Mouse (Mus musculus): Measurements from ENCODE around the gene Ly6g6f. TPM values are rescaled to one million over a fixed set of nuclear protein-coding genes. Genes with fewer than 3 reads are reported as not detected.
"Not testable (repeated sequence)": the region's sequence is repeated elsewhere in the genome, so short reads cannot be mapped to it uniquely, and the experiment has no call there.

Ly6g6f gene
- polyA plus RNA-seq, 1 experiment from 2014 or later: 0.36 TPM

- H3K36me3 ChIP-seq (replicated peaks; ENCODE audit: control insufficient read depth, insufficient read depth, low read depth, low read length): peaks cover 4% of the 10 kb centered on the region; the same call in 1 of the 2 replicates
- DNase-seq (ENCODE audit: low spot score) (no peak), ATAC-seq (replicated peaks; ENCODE audit: insufficient number of reproducible peaks, low FRiP score, low TSS enrichment, low read depth) (no peak)
- H3K9me3 ChIP-seq (replicated peaks; ENCODE audit: control insufficient read depth, low read length): no peaks in the 10 kb centered on the region
- H3K27me3 ChIP-seq (ENCODE audit: control insufficient read depth, insufficient read depth, low read length): no peaks in the 10 kb centered on the region
- H3K9ac ChIP-seq (replicated peaks; ENCODE audit: low read length): peak overlapping the region; percentile 77; the same call in 1 of the 2 replicates
- no peak overlapping the region for H3K27ac ChIP-seq (replicated peaks; ENCODE audit: low read depth, low read length)
- WGBS: 66% methylated on average over 13 of the region's 13 CpGs
- peaks cover 5% of the 10 kb centered on the region; the same call in 1 of the 2 replicates for H3K4me1 ChIP-seq (ENCODE audit: control insufficient read depth, insufficient read depth, low read length)
- peak overlapping the region; percentile 50 for H3K4me3 ChIP-seq (ENCODE audit: low read depth, low read length)
- peak overlapping the region; percentile 64 for H3K4me2 ChIP-seq (ENCODE audit: low read depth, low read length)
These were observed 41.6 kb upstream of the Ly6g6f start for GRCm38 (mm10) chr17:35127017-35127416.

GRCm38 (mm10) chr17:35126206-35126611 lies 40.8 kb upstream of the Ly6g6f start, which contains the start of gene D17H6S53E:
Gene D17H6S53E, plus strand, starts transcription at chr17:35126373.
- 0 out of 2 replicates have a peak within 1 kb of the TSS, but pooled peaks have one; percentile 4 for H3K27ac ChIP-seq (replicated peaks; ENCODE audit: low read depth, low read length)
- H3K4me2 ChIP-seq (ENCODE audit: low read depth, low read length): peak within 1 kb of the TSS; percentile 64
- peak; percentile 45 for ATAC-seq (replicated peaks; ENCODE audit: insufficient number of reproducible peaks, low FRiP score, low TSS enrichment, low read depth)
- H3K4me1 ChIP-seq (ENCODE audit: control insufficient read depth, insufficient read depth, low read length): peaks cover 5% of the 10 kb centered on the region; the same call in 1 of the 2 replicates
- peak; percentile 80 for DNase-seq (ENCODE audit: low spot score)
- peaks cover 4% of the 10 kb centered on the region; the same call in 1 of the 2 replicates for H3K36me3 ChIP-seq (replicated peaks; ENCODE audit: control insufficient read depth, insufficient read depth, low read depth, low read length)
- peak within 1 kb of the TSS; percentile 50 for H3K4me3 ChIP-seq (ENCODE audit: low read depth, low read length)
- H3K9me3 ChIP-seq (replicated peaks; ENCODE audit: control insufficient read depth, low read length): no peaks in the 10 kb centered on the region
- peak within 1 kb of the TSS; percentile 77 for H3K9ac ChIP-seq (replicated peaks; ENCODE audit: low read length)
- H3K27me3 ChIP-seq (ENCODE audit: control insufficient read depth, insufficient read depth, low read length): no peaks in the 10 kb centered on the region
- under 1% methylated on average over 31 of the region's 36 CpGs for WGBS

GRCm38 (mm10) chr17:35125578-35125977 lies 40.2 kb upstream of the Ly6g6f start:
- WGBS: 25% methylated on average over 6 of the region's 6 CpGs
- DNase-seq (ENCODE audit: low spot score): no peak
- Histone ChIP-seq H3K9ac (replicated peaks; ENCODE audit: low read length) (peak overlapping the region; percentile 77), H3K27ac (replicated peaks; ENCODE audit: low read depth, low read length) (no peak overlapping the region), H3K36me3 (replicated peaks; ENCODE audit: control insufficient read depth, insufficient read depth, low read depth, low read length) (peaks cover 4% of the 10 kb centered on the region; the same call in 1 of the 2 replicates), H3K4me2 (ENCODE audit: low read depth, low read length) (peak overlapping the region; percentile 64), H3K9me3 (replicated peaks; ENCODE audit: control insufficient read depth, low read length) (no peaks in the 10 kb centered on the region), H3K27me3 (ENCODE audit: control insufficient read depth, insufficient read depth, low read length) (no peaks in the 10 kb centered on the region), H3K4me1 (ENCODE audit: control insufficient read depth, insufficient read depth, low read length) (peaks cover 5% of the 10 kb centered on the region; the same call in 1 of the 2 replicates), H3K4me3 (ENCODE audit: low read depth, low read length) (peak overlapping the region; percentile 50)
- ATAC-seq (replicated peaks; ENCODE audit: insufficient number of reproducible peaks, low FRiP score, low TSS enrichment, low read depth): no peak

- Histone ChIP-seq H3K9ac (replicated peaks; ENCODE audit: low read length) (no peak overlapping the region), H3K27ac (replicated peaks; ENCODE audit: low read depth, low read length) (no peak overlapping the region), H3K4me2 (ENCODE audit: low read depth, low read length) (no peak overlapping the region), H3K9me3 (replicated peaks; ENCODE audit: control insufficient read depth, low read length) (no peaks in the 10 kb centered on the region), H3K4me3 (ENCODE audit: low read depth, low read length) (no peak overlapping the region), H3K27me3 (ENCODE audit: control insufficient read depth, insufficient read depth, low read length) (no peaks in the 10 kb centered on the region), H3K36me3 (replicated peaks; ENCODE audit: control insufficient read depth, insufficient read depth, low read depth, low read length) (peaks cover 4% of the 10 kb centered on the region; the same call in 1 of the 2 replicates), H3K4me1 (ENCODE audit: control insufficient read depth, insufficient read depth, low read length) (peaks cover 7% of the 10 kb centered on the region; the same call in 1 of the 2 replicates)
- 88% methylated on average over 1 of the region's 1 CpGs for WGBS
- DNase-seq (ENCODE audit: low spot score) (no peak), ATAC-seq (replicated peaks; ENCODE audit: insufficient number of reproducible peaks, low FRiP score, low TSS enrichment, low read depth) (no peak)
These were observed 39.7 kb upstream of the Ly6g6f start for GRCm38 (mm10) chr17:35125081-35125480.

- 89% methylated on average over 12 of the region's 12 CpGs for WGBS
- not testable (repeated sequence) for H3K4me3 ChIP-seq (ENCODE audit: low read depth, low read length); H3K27ac ChIP-seq (replicated peaks; ENCODE audit: low read depth, low read length); ATAC-seq (replicated peaks; ENCODE audit: insufficient number of reproducible peaks, low FRiP score, low TSS enrichment, low read depth); H3K27me3 ChIP-seq (ENCODE audit: control insufficient read depth, insufficient read depth, low read length); H3K36me3 ChIP-seq (replicated peaks; ENCODE audit: control insufficient read depth, insufficient read depth, low read depth, low read length); DNase-seq (ENCODE audit: low spot score); H3K4me2 ChIP-seq (ENCODE audit: low read depth, low read length); H3K9ac ChIP-seq (replicated peaks; ENCODE audit: low read length); H3K9me3 ChIP-seq (replicated peaks; ENCODE audit: control insufficient read depth, low read length); H3K4me1 ChIP-seq (ENCODE audit: control insufficient read depth, insufficient read depth, low read length)
These were observed 39.0 kb upstream of the Ly6g6f start for GRCm38 (mm10) chr17:35124261-35124896.

- not testable (repeated sequence) for H3K27me3 ChIP-seq (ENCODE audit: control insufficient read depth, insufficient read depth, low read length); H3K9me3 ChIP-seq (replicated peaks; ENCODE audit: control insufficient read depth, low read length); DNase-seq (ENCODE audit: low spot score); H3K4me3 ChIP-seq (ENCODE audit: low read depth, low read length); H3K4me2 ChIP-seq (ENCODE audit: low read depth, low read length); H3K27ac ChIP-seq (replicated peaks; ENCODE audit: low read depth, low read length); H3K36me3 ChIP-seq (replicated peaks; ENCODE audit: control insufficient read depth, insufficient read depth, low read depth, low read length); ATAC-seq (replicated peaks; ENCODE audit: insufficient number of reproducible peaks, low FRiP score, low TSS enrichment, low read depth); H3K4me1 ChIP-seq (ENCODE audit: control insufficient read depth, insufficient read depth, low read length); H3K9ac ChIP-seq (replicated peaks; ENCODE audit: low read length)
- 90% methylated on average over 9 of the region's 9 CpGs for WGBS
These were observed 37.9 kb upstream of the Ly6g6f start for GRCm38 (mm10) chr17:35123287-35123686.

- under 1% methylated on average over 19 of the region's 19 CpGs for WGBS
- Histone ChIP-seq H3K4me1 (ENCODE audit: control insufficient read depth, insufficient read depth, low read length) (peaks cover 4% of the 10 kb centered on the region; the same call in 1 of the 2 replicates), H3K9ac (replicated peaks; ENCODE audit: low read length) (peak within 1 kb of the TSS; percentile 83), H3K4me2 (ENCODE audit: low read depth, low read length) (peak within 1 kb of the TSS; percentile 92), H3K27me3 (ENCODE audit: control insufficient read depth, insufficient read depth, low read length) (no peaks in the 10 kb centered on the region), H3K9me3 (replicated peaks; ENCODE audit: control insufficient read depth, low read length) (no peaks in the 10 kb centered on the region), H3K36me3 (replicated peaks; ENCODE audit: control insufficient read depth, insufficient read depth, low read depth, low read length) (peaks cover 16% of the 10 kb centered on the region), H3K27ac (replicated peaks; ENCODE audit: low read depth, low read length) (peak within 1 kb of the TSS; percentile 77), H3K4me3 (ENCODE audit: low read depth, low read length) (peak within 1 kb of the TSS; percentile 89)
- no peak for ATAC-seq (replicated peaks; ENCODE audit: insufficient number of reproducible peaks, low FRiP score, low TSS enrichment, low read depth)
- peak; percentile 76 for DNase-seq (ENCODE audit: low spot score)
These were observed 36.5 kb upstream of the Ly6g6f start, which contains the start of gene Csnk2b for GRCm38 (mm10) chr17:35121871-35122303. Gene Csnk2b, minus strand, starts transcription at chr17:35122053.
